Comparison of ENCODE assay signal across 17 mouse cellular contexts in the genomic region with DNA sequence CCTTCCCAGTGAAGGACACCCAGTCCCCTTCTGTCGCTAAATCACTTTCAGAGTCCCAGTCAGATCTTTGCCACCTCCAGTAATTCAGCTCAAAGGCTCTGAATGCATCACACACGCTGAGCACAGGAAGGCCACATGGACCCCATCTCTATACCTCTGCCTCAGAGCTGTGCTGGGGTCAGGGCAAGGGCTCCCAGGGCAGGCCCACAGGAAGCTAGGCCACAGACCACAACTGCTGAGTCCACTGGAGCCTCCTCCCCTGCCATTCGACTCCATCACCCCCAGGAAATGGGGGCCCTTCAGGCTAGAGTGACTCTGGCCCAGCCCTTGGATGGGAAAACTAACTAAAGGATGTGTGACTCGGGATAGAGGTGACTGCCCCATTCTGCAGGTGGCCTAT. TPM values are rescaled to one million over a fixed set of nuclear protein-coding genes. Genes with fewer than 3 reads are reported as not detected.
"Had no signal": no experiment of that assay in that cellular context is flagged by ENCODE, and none has a peak within 500 bp of the region (broad histone marks: within the 10 kb centered on the region; RNA-seq: fewer than 3 reads in every experiment).

No protein-coding gene starts in this region.

- H3K4me3 ChIP-seq: midbrain, embryonic 10.5 days; midbrain, embryonic 12.5 days; myocyte; neural tube, embryonic 12.5 days had no signal

- DNase-seq: lung, adult 18-20 months; lung, embryonic 14.5 days; lung, postnatal 10 days; lung, postnatal 4 days; midbrain, embryonic 14.5 days; right cerebral cortex, postnatal 14 days; thymus, adult 18-20 months; thymus, postnatal 36 days had no signal

- ATAC-seq: midbrain, embryonic 16.5 days had no signal

- H3K27me3 ChIP-seq: midbrain, embryonic 12.5 days; neural tube, embryonic 12.5 days had no signal

- H3K27ac ChIP-seq: midbrain, embryonic 12.5 days; neural tube, embryonic 12.5 days had no signal

- H3K9ac ChIP-seq: lung, embryonic 14.5 days; midbrain, embryonic 12.5 days; neural tube, embryonic 12.5 days had no signal

- H3K4me2 ChIP-seq: lung, embryonic 14.5 days; midbrain, embryonic 12.5 days; neural tube, embryonic 12.5 days had no signal

RNA-seq across cellular contexts. Expression of gene Grifin, which starts 58.9 kb away (rescaled TPM):
- total RNA-seq: megakaryocyte-erythroid progenitor cell, adult 5-6 weeks; neutrophil, adult 5-6 weeks had no signal
- polyA plus RNA-seq: lung, embryonic 14.5 days; lung, embryonic 16.5 days; midbrain, embryonic 12.5 days; midbrain, embryonic 14.5 days; myocyte; neural tube, embryonic 12.5 days; neural tube, embryonic 14.5 days had no signal
